Mouse (Mus musculus): ENCODE measurements around the gene Mlana.

The Mlana gene

GRCm38 (mm10) chr19:29697245-29697874, at the start of gene Mlana:
Gene Mlana (plus strand): TSS chr19:29697824.
- DNase-seq (ENCODE audit: low read depth in 1 of 2, low spot score in 2 of 2), result no peak

- DNase-seq (ENCODE audit: low read depth in 1 of 2, low spot score in 2 of 2), result no peak
Measured at GRCm38 (mm10) chr19:29648550-29648914, 49.1 kb upstream of the Mlana start.

- DNase-seq (ENCODE audit: low read depth in 1 of 2, low spot score in 2 of 2), result no peak
Measured at GRCm38 (mm10) chr19:29649683-29650082, 47.9 kb upstream of the Mlana start.

GRCm38 (mm10) chr19:29653768-29654265, 43.8 kb upstream of the Mlana start:
- no peak for DNase-seq (ENCODE audit: low read depth in 1 of 2, low spot score in 2 of 2)

- no peak for DNase-seq (ENCODE audit: low read depth in 1 of 2, low spot score in 2 of 2)
Measured at GRCm38 (mm10) chr19:29655148-29655547, 42.5 kb upstream of the Mlana start.

- no peak for DNase-seq (ENCODE audit: low read depth in 1 of 2, low spot score in 2 of 2)
Measured at GRCm38 (mm10) chr19:29656029-29656428, 41.6 kb upstream of the Mlana start.

- no peak for DNase-seq (ENCODE audit: low read depth in 1 of 2, low spot score in 2 of 2)
Measured at GRCm38 (mm10) chr19:29656620-29657019, 41.0 kb upstream of the Mlana start.

GRCm38 (mm10) chr19:29657033-29657432, 40.6 kb upstream of the Mlana start:
- DNase-seq (ENCODE audit: low read depth in 1 of 2, low spot score in 2 of 2), result no peak

- DNase-seq (ENCODE audit: low read depth in 1 of 2, low spot score in 2 of 2), result no peak
Measured at GRCm38 (mm10) chr19:29657558-29657957, 40.1 kb upstream of the Mlana start.

GRCm38 (mm10) chr19:29658836-29659235, 38.8 kb upstream of the Mlana start:
- DNase-seq (ENCODE audit: low read depth in 1 of 2, low spot score in 2 of 2), result no peak

GRCm38 (mm10) chr19:29659705-29660104, 37.9 kb upstream of the Mlana start:
- no peak for DNase-seq (ENCODE audit: low read depth in 1 of 2, low spot score in 2 of 2)

GRCm38 (mm10) chr19:29660835-29661764, 36.5 kb upstream of the Mlana start:
- no peak for DNase-seq (ENCODE audit: low read depth in 1 of 2, low spot score in 2 of 2)

GRCm38 (mm10) chr19:29661974-29662580, 35.5 kb upstream of the Mlana start:
- no peak for DNase-seq (ENCODE audit: low read depth in 1 of 2, low spot score in 2 of 2)

- no peak for DNase-seq (ENCODE audit: low read depth in 1 of 2, low spot score in 2 of 2)
Measured at GRCm38 (mm10) chr19:29663780-29664179, 33.8 kb upstream of the Mlana start.

- DNase-seq (ENCODE audit: low read depth in 1 of 2, low spot score in 2 of 2), result no peak
Measured at GRCm38 (mm10) chr19:29664934-29665333, 32.7 kb upstream of the Mlana start.

GRCm38 (mm10) chr19:29666164-29666563, 31.5 kb upstream of the Mlana start:
- no peak for DNase-seq (ENCODE audit: low read depth in 1 of 2, low spot score in 2 of 2)

- no peak for DNase-seq (ENCODE audit: low read depth in 1 of 2, low spot score in 2 of 2)
Measured at GRCm38 (mm10) chr19:29666965-29667594, 30.5 kb upstream of the Mlana start.

GRCm38 (mm10) chr19:29668135-29668534, 29.5 kb upstream of the Mlana start:
- no peak for DNase-seq (ENCODE audit: low read depth in 1 of 2, low spot score in 2 of 2)

GRCm38 (mm10) chr19:29670247-29670646, 27.4 kb upstream of the Mlana start:
- no peak for DNase-seq (ENCODE audit: low read depth in 1 of 2, low spot score in 2 of 2)

GRCm38 (mm10) chr19:29671160-29671559, 26.5 kb upstream of the Mlana start:
- no peak for DNase-seq (ENCODE audit: low read depth in 1 of 2, low spot score in 2 of 2)

GRCm38 (mm10) chr19:29672660-29673059, 25.0 kb upstream of the Mlana start:
- no peak for DNase-seq (ENCODE audit: low read depth in 1 of 2, low spot score in 2 of 2)
